13 mouse cellular contexts compared by ENCODE assay signal in the genomic region with DNA sequence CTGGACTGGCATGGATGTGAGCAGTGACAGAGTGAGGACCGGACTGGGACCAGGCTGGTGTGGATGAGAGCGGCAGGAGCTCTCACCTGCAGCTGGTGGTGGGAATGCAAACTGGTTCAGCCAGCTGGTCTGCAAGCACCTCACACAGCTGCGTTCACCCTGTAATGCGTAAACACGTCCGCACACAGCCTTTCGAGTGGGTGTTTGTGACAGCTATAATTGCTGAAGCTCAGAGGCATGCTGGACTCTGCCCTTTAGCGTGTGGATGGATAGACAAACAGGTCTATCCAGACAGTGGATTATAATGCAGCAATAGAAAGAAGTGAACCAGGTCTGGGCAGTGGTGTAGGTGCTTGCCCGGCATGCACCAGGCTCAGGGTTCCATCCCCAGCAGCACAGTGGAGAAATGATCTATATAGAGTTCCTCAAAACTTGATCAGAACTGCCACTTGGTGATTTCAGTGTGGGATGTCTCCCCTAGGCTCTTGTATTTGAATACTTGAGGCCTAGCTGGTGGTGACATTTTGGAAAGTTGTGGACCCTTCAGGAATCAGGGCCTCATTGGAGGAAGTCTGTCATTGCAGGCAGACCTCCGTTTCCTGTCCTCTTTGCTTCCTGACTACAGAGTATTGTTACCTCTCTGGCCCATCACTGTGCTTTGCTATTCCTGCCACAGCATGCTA. TPM values are rescaled to one million over a fixed set of nuclear protein-coding genes. Genes with fewer than 3 reads are reported as not detected.
DNase-seq lines count a peak whose midpoint lies in the region; ATAC-seq and TF ChIP-seq lines count a peak whose summit lies in the region.
"Had no signal": no experiment of that assay in that cellular context is flagged by ENCODE, and none has a peak within 500 bp of the region (broad histone marks: within the 10 kb centered on the region; RNA-seq: fewer than 3 reads in every experiment).

No protein-coding gene starts in this region.

- H3K36me3 ChIP-seq in heart, postnatal 0 days (replicated peaks; ENCODE audit: control insufficient read depth, insufficient read depth, low read length) = no peaks in the 10 kb centered on the region
- no peaks in the 10 kb centered on the region for H3K36me3 ChIP-seq in limb, embryonic 15.5 days
- H3K36me3 ChIP-seq: neural tube, embryonic 15.5 days had no signal

- no peak for TF ChIP-seq EP300 in heart, postnatal 0 days (IDR thresholded peaks at IDR 0.05; ENCODE audit: low read depth)

- H3K4me3 ChIP-seq in heart, postnatal 0 days (ENCODE audit: low read depth, low read length) = no peak overlapping the region
- H3K4me3 ChIP-seq in limb, embryonic 15.5 days = no peak overlapping the region
- H3K4me3 ChIP-seq: neural tube, embryonic 15.5 days had no signal

- DNase-seq in heart, postnatal 0 days (ENCODE audit: low spot score) = no peak
- DNase-seq in heart, adult 8-10 months (ENCODE audit: low spot score) = no peak
- peak; percentile 32 to 37 for DNase-seq in urinary bladder, adult 18-20 months (ENCODE audit: low spot score in 2 of 2)
- DNase-seq in urinary bladder, postnatal 4 days (ENCODE audit: low spot score in 2 of 2) = no peak
- DNase-seq in thymus, postnatal 36 days = peak; percentile 56 to 76
- no peak for DNase-seq in embryo, embryonic 10 days (ENCODE audit: low spot score)
- DNase-seq in right cerebral cortex, postnatal 25 days = no peak

- no peaks in the 10 kb centered on the region for H3K9me3 ChIP-seq in heart, postnatal 0 days (replicated peaks; ENCODE audit: control insufficient read depth, low read length)
- H3K9me3 ChIP-seq in limb, embryonic 15.5 days = no peaks in the 10 kb centered on the region
- H3K9me3 ChIP-seq: neural tube, embryonic 15.5 days had no signal

- H3K9ac ChIP-seq in heart, postnatal 0 days (replicated peaks; ENCODE audit: low read depth, low read length) = no peak overlapping the region
- no peak overlapping the region for H3K9ac ChIP-seq in limb, embryonic 15.5 days
- H3K9ac ChIP-seq: neural tube, embryonic 15.5 days had no signal

- TF ChIP-seq CTCF in heart, postnatal 0 days (IDR thresholded peaks at IDR 0.05; ENCODE audit: low read depth) = no peak

- peak overlapping the region; percentile 40; the same call in 1 of the 2 replicates for H3K27ac ChIP-seq in heart, postnatal 0 days (ENCODE audit: low read depth)
- peak overlapping the region; percentile 44 for H3K27ac ChIP-seq in limb, embryonic 15.5 days
- H3K27ac ChIP-seq: neural tube, embryonic 15.5 days had no signal

- no peak overlapping the region for H3K4me2 ChIP-seq in heart, postnatal 0 days (ENCODE audit: low read depth, low read length)
- H3K4me2 ChIP-seq in limb, embryonic 15.5 days = no peak overlapping the region
- H3K4me2 ChIP-seq: neural tube, embryonic 15.5 days had no signal

- no peaks in the 10 kb centered on the region for H3K4me1 ChIP-seq in heart, postnatal 0 days (ENCODE audit: control insufficient read depth, insufficient read depth)
- H3K4me1 ChIP-seq in limb, embryonic 15.5 days = peaks cover 13% of the 10 kb centered on the region; the same call in 1 of the 2 replicates
- H3K4me1 ChIP-seq: neural tube, embryonic 15.5 days had no signal

- ATAC-seq in heart, postnatal 0 days (ENCODE audit: insufficient read depth, low read depth) = no peak
- no peak for ATAC-seq in limb, embryonic 15.5 days (ENCODE audit: insufficient number of reproducible peaks, low FRiP score, low TSS enrichment, low read depth)
- ATAC-seq: inflammation-experienced regulatory T-cells, adult 6 months had no signal

- no peaks in the 10 kb centered on the region for H3K27me3 ChIP-seq in heart, postnatal 0 days (ENCODE audit: control insufficient read depth, insufficient read depth, low read length)
- H3K27me3 ChIP-seq in limb, embryonic 15.5 days = no peaks in the 10 kb centered on the region
- H3K27me3 ChIP-seq: CH12.LX; neural tube, embryonic 15.5 days had no signal

- WGBS in heart, postnatal 0 days = 70% methylated on average over 10 of the region's 10 CpGs
- 52% methylated on average over 10 of the region's 10 CpGs for WGBS in limb, embryonic 15.5 days

RNA-seq across cellular contexts. Expression of gene Ifitm10, which starts 31.8 kb away (rescaled TPM):
- 0.62 and 4.0 TPM in 2 replicates for total RNA-seq in heart, postnatal 0 days (2014; rRNA removed; ENCODE audit: low replicate concordance)
- polyA plus RNA-seq in heart, postnatal 0 days (2015; fragmentation: Nextera tagmentation; extraction: Ambion mirVana) = 3.4 and 3.9 TPM in 2 replicates
- 1 to 10 TPM; 2.4 to 4.7 (median 3.4) TPM for total RNA-seq in heart, adult 8-10 months (2022)
- 4.0 and 4.6 TPM in 2 replicates for polyA plus RNA-seq in limb, embryonic 15.5 days (2015; fragmentation: Nextera tagmentation; extraction: Ambion mirVana)
- total RNA-seq: CH12.LX had no signal

RNA-seq across cellular contexts. Expression of gene Krtap5-4, which starts 38.4 kb away (rescaled TPM):
- total RNA-seq in heart, postnatal 0 days (2014; rRNA removed; ENCODE audit: low replicate concordance) = not detected in 2 replicates
- not detected in 2 replicates for polyA plus RNA-seq in heart, postnatal 0 days (2015; fragmentation: Nextera tagmentation; extraction: Ambion mirVana)
- total RNA-seq in heart, adult 8-10 months (2022) = not detected
- not detected in 2 replicates for polyA plus RNA-seq in limb, embryonic 15.5 days (2015; fragmentation: Nextera tagmentation; extraction: Ambion mirVana)
- total RNA-seq: CH12.LX; gastrocnemius, adult 8-10 months; layer of hippocampus, postnatal 25 days had no signal
- polyA plus RNA-seq: inflammation-experienced regulatory T-cells, adult 6 months; neural tube, embryonic 15.5 days had no signal

RNA-seq across cellular contexts. Expression of gene Gm49369, which starts 40.8 kb away (rescaled TPM):
- total RNA-seq in heart, postnatal 0 days (2014; rRNA removed; ENCODE audit: low replicate concordance) = not detected in 2 replicates
- polyA plus RNA-seq in heart, postnatal 0 days (2015; fragmentation: Nextera tagmentation; extraction: Ambion mirVana) = 0.85 TPM in 1 of 2 replicates, not detected in the other
- 10 to 100 TPM in 1 of 4 experiments, 1 to 10 TPM in 2, under 1 TPM in 1; 0.63 to 14.1 (median 6.3) TPM for total RNA-seq in heart, adult 8-10 months (2022)
- polyA plus RNA-seq in limb, embryonic 15.5 days (2015; fragmentation: Nextera tagmentation; extraction: Ambion mirVana) = not detected in 2 replicates
- polyA plus RNA-seq: neural tube, embryonic 15.5 days had no signal

RNA-seq across cellular contexts. Expression of gene Krtap5-1, which starts 44.8 kb away (rescaled TPM):
- total RNA-seq in heart, postnatal 0 days (2014; rRNA removed; ENCODE audit: low replicate concordance) = not detected in 2 replicates
- not detected in 2 replicates for polyA plus RNA-seq in heart, postnatal 0 days (2015; fragmentation: Nextera tagmentation; extraction: Ambion mirVana)
- not detected for total RNA-seq in heart, adult 8-10 months (2022)
- polyA plus RNA-seq in limb, embryonic 15.5 days (2015; fragmentation: Nextera tagmentation; extraction: Ambion mirVana) = not detected in 2 replicates
- total RNA-seq: CH12.LX; gastrocnemius, adult 8-10 months; layer of hippocampus, postnatal 25 days had no signal
- polyA plus RNA-seq: inflammation-experienced regulatory T-cells, adult 6 months; neural tube, embryonic 15.5 days had no signal

RNA-seq across cellular contexts. Expression of gene Ctsd, which starts 46.1 kb away (rescaled TPM):
- 1,049 and 1,105 TPM in 2 replicates for total RNA-seq in heart, postnatal 0 days (2014; rRNA removed; ENCODE audit: low replicate concordance)
- 484 and 489 TPM in 2 replicates for polyA plus RNA-seq in heart, postnatal 0 days (2015; fragmentation: Nextera tagmentation; extraction: Ambion mirVana)
- total RNA-seq in heart, adult 8-10 months (2022) = 1,000 to 10,000 TPM; 1,038 to 1,126 (median 1,089) TPM
- 392 and 426 TPM in 2 replicates for polyA plus RNA-seq in limb, embryonic 15.5 days (2015; fragmentation: Nextera tagmentation; extraction: Ambion mirVana)

Comparison
In these comparisons a context has a peak if more than half of its experiments do, and no peak if none do; other contexts are left out.
1. DNase-seq: peak in urinary bladder, adult 18-20 months (2 of 2) and thymus, postnatal 36 days (2 of 2); none in heart, postnatal 0 days (single experiment), heart, adult 8-10 months (single experiment), urinary bladder, postnatal 4 days (0 of 2), embryo, embryonic 10 days (single experiment) and right cerebral cortex, postnatal 25 days (single experiment).